Mouse (Mus musculus) central nervous system, embryonic 11.5 days (tissue): ENCODE data around the gene Papln. TPM values are rescaled to one million over a fixed set of nuclear protein-coding genes. Genes with fewer than 3 reads are reported as not detected.

Experiments
- polyA plus RNA-seq: library from polyadenylated mRNA; depleted of rRNA; stranded (reverse); fragments of >200 nt; gene quantifications from 2 replicates; pipeline ENCODE4 v1.2.3, GENCODE M21; 2012; rRNA removed

Papln gene
- 0.23 and 0.46 TPM in 2 replicates for polyA plus RNA-seq

DNA sequence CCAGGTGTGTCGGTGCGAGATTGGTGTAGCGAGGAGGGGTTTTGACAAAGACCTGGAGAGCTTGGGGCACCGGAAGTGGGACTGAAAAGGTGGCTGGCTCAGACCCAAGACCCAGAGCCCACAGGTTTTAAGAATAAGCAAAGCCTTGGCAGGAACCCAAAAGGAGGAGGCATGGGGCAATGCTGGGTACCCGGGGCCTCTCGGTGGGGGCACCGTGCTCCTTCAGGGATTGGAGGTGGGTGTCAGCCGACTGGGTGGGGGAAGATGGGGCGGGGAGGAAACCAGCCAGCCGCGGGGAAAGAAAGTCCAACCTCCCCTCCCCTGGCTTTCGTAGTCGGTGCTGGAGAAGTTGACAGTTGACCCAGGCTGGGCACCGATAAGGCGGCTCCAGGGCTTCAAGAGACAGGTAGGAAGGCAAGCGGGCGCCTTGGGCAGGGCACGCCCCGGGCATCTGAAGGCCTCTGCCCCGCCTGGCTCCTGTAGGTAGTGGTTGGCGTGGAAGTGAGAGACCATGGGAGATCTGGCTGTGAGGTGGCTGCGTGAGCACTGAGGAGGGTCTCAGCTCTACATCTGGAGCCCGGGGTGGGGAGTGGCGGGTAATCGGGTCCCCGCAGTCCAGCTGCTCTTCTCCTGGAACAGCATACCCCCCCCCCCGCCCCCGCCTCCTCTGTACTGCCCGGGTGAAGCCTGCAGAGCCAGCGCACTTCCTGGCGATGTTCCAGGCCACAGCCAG lies at the start of gene Papln:
Papln (plus strand) TSS at position 324 of the 733 bp plus-strand sequence.

Other genes starting within 250 kb of the Papln start
- 25.6 and 34.6 TPM in 2 replicates for gene Dcaf4, start 243.2 kb upstream of the Papln start, polyA plus RNA-seq
- gene Zfyve1, start 166.4 kb upstream of the Papln start, polyA plus RNA-seq: 47.1 and 116 TPM in 2 replicates
- 200 and 327 TPM in 2 replicates for gene Rbm25, start 132.4 kb upstream of the Papln start, polyA plus RNA-seq
- gene Psen1, start 75.5 kb upstream of the Papln start, polyA plus RNA-seq: 21.2 and 34.1 TPM in 2 replicates
- 35.5 and 51.8 TPM in 2 replicates for gene Numb, start 158.3 kb downstream of the Papln start, polyA plus RNA-seq
- 14.9 and 20.3 TPM in 2 replicates for gene Riox1, start 187.0 kb downstream of the Papln start, polyA plus RNA-seq
- gene Heatr4, start 221.2 kb downstream of the Papln start, polyA plus RNA-seq: not detected in 2 replicates
- gene Acot2, start 224.2 kb downstream of the Papln start, polyA plus RNA-seq: 5.4 and 8.7 TPM in 2 replicates
- 32.5 and 33.4 TPM in 2 replicates for gene Acot1, start 245.9 kb downstream of the Papln start, polyA plus RNA-seq